Mouse (Mus musculus) layer of hippocampus, adult 8-10 months (tissue): ENCODE data around the gene Hapln4. TPM values are rescaled to one million over a fixed set of nuclear protein-coding genes. Genes with fewer than 3 reads are reported as not detected.

Experiments used
- DNase-seq, 2 experiments: peaks; one replicate each; pipeline ENCODE4 v3.0.0; 2022; ENCODE audit warnings: low spot score in 2 of 2
- total RNA-seq, 4 experiments: library from RNA; stranded (reverse); gene quantifications; 2 replicates each; pipeline ENCODE4 v1.2.4; 2022

Gene Hapln4
- total RNA-seq, 4 experiments from 2014 or later = 96.7 to 109 (median 100) TPM

DNA sequence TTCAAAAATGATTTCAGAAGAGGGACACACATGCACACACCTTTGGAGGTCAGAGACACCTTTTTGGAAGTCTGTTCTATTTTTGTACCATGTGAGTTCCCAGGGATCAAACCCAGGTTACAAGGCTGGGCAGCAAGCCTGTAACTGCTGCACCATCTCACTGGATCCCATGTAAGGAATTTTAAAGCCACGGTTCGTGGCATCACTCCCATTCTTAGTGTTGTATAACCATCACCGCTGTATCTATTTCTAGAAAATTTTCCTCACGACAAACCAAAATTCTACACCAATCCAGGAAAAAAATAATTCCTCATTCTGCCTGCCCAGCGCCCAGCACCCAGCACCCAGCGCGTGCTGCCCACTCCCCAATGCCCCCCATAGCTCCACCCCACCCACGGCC, 16.0 kb downstream of the Hapln4 start:
- DNase-seq = no peak

GRCm38 (mm10) chr8:70100241-70100640, 17.0 kb downstream of the Hapln4 start:
- DNase-seq = no peak

GRCm38 (mm10) chr8:70104506-70104905, 21.2 kb downstream of the Hapln4 start:
- DNase-seq = no peak

DNA sequence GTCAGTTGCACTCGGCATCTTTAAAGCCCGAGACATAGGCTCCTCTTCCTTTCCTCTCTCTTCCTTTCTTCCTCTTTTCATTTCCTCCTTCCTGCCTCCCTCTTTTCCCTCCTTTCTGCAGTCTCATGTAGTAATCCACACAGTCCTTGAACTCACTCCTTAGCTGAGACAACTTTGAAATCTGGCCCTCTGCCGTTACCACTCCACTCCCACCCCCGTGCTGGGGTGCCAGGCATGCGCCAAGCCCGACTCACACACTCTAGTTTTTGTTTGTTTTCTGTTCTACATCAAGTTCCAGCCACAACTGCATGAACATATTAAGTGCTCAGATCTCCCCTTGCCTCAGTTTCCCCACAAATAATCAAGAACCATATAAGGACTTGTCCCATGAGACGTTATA, 21.7 kb downstream of the Hapln4 start:
- DNase-seq = no peak

GRCm38 (mm10) chr8:70110451-70110850, 27.2 kb downstream of the Hapln4 start:
- DNase-seq = no peak

DNA sequence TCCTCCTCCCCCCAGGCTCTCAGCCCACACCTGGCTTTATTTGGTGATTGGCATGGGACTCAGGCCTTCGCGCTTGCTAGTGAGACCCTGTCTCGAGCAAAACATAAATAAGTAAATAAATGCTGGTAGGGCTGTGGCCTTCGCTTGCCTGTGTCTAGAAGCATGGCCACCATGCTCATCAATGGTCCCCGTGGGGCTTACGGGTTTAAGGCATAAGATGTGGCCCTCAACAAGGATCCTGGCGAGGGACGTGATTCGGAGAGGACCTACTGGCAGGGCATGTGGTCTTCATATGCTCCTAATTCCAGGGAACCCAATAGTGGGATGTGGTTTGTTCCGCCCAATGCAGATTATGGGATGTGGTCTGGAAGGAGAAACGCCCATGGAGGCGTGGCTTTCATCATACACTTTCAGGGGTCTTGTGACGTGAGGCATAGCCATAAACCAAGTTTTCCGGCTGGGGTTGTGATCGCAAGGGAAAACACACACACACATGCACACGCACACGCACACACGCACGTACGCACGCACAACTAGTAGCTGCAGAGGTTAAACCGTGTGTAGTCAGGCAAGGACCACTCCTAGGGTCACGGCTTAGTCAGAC, 28.0 kb downstream of the Hapln4 start:
- no peak for DNase-seq

DNA sequence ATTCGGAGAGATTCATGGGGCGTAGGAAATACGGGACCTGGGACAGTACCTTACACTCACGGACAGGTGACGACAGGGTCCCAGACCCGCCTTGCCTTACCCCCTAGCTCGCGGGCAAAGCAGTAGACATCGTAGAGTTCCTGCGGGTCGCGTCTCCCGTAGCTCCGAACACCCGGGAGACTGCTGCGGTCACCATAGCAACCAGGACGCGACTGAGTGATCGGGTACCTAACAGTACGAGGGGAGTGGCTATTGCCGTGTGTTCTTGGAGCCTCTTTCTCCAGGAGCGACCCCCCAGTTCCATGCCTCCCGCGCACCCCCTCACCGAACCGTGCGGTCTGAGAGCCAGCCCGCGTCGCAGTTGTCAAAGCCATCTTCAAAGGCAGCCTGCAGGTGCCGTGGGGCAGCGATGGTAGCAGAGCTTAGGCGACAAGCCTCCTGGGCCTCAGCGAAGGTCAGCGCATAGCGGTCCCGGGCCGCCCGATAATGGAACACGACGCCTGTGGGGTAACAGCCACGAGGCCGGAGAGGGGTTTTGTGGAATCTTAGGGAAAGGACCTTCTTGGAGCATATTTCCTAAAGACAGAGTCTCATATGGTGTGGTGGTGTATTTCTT, 29.3 kb downstream of the Hapln4 start:
- DNase-seq = no peak

DNA sequence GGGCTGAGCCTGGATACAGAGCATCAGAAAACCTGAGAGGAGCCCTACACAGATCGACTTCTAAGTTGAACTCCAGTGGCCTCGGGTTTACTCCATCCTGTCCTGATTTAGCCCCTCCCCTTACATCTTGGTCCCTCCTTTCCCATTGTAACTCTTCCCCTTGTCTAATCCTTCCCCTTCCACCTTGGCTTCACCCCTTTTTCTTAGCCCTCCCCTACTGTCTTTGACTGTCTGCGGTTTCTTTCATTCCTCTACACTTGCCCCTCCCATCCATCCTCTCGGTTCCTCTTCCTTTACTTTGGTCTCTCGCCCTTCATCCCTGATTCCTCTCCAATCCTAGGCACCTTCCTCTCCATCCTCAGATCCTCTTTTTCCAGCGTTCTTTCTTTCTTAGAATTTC, 31.2 kb downstream of the Hapln4 start:
- DNase-seq = no peak

GRCm38 (mm10) chr8:70114892-70115291, 31.6 kb downstream of the Hapln4 start:
- no peak for DNase-seq

GRCm38 (mm10) chr8:70117611-70118010, 34.4 kb downstream of the Hapln4 start:
- DNase-seq = no peak

- DNase-seq = peak; percentile 59 to 64
Measured at GRCm38 (mm10) chr8:70118726-70119700, 35.8 kb downstream of the Hapln4 start.

DNA sequence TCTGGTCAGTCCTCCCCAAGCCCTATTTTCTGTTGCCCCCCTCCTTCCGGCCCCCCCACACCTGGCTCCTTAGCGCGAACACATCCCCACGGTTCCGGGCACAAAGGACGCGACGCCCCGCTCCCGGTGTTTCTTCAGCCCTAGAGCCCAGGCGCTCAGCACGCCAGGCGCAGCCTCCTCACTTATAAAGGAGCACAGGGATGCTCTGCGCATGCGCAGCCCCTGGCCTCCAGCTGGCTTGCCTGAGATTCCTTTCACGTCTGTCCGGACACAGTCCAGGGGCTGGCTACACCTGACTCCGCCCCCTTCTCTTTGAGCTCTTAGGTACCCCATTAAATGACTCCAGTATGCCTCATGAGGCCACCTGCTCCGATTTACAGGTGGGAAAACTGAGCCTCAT, 37.4 kb downstream of the Hapln4 start, which contains the start of gene Ncan:
Gene Ncan, minus strand, starts transcription at position 207 of the 400 bp plus-strand sequence.
- peak; percentile 88 to 92 for DNase-seq

- no peak for DNase-seq
Measured at GRCm38 (mm10) chr8:70122863-70123262, 39.6 kb downstream of the Hapln4 start.

GRCm38 (mm10) chr8:70124992-70125391, 41.7 kb downstream of the Hapln4 start:
- DNase-seq = no peak

- peak; percentile 70 to 75 for DNase-seq
Measured at GRCm38 (mm10) chr8:70128435-70128834, 45.2 kb downstream of the Hapln4 start.

DNA sequence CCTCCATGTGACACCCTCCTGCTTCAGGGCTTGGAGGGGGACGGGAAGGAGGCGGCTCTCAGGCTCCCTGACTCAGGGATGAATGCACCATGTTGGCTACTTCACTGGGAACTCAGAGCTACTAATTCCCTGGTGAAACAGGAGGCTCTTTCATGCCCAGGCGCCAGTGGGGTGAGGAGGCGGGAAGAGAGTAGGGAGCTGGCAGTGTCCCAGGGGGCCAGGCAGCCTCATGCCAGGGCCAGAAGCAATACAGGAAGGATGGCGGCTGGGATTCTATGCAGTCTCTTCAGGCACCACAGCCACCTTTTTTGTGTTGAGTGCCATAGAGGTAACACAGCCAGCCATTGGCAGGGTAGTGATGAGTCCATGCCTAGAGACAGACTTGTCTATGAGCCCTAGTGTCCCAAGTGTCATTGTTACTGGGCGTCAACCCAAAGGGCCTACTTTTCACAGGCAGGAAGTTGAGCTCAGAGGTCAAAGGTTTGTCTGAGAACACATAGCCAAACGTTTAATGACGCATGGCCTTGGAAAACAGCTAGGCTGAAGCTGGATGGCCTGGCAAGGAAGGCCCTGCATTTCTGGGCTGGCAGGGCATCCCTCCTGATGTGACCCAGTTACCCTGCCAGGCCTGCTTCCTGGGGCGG, 46.2 kb downstream of the Hapln4 start:
- peak; percentile 86 to 89 for DNase-seq

DNA sequence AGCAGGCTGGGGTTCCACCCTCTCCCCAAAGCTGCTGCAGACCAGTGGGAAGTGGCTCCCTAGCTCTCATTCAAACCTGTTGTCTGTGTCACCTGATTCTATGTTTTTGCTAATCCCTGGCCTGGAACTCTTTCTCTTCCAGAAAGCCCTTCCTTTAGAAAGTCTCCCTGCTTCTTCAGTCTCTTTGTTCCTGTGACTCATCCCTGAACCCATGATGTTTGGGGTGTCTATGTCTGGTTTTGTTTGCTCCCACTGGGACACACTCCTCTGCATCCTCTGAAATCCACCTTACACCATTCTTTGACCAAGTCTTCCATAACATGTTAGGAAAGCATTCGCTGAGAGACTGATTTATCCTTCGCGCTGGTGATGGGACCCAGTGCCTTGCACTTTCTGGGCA, 46.8 kb downstream of the Hapln4 start:
- DNase-seq = no peak

- DNase-seq = peak; percentile 65 to 71
Measured at GRCm38 (mm10) chr8:70131166-70131883, 48.1 kb downstream of the Hapln4 start, which contains the start of gene Nr2c2ap. Nr2c2ap (plus strand) TSS chr8:70131333.

GRCm38 (mm10) chr8:70134086-70134485, 50.8 kb downstream of the Hapln4 start:
- no peak for DNase-seq

GRCm38 (mm10) chr8:70134931-70135330, 51.7 kb downstream of the Hapln4 start:
- no peak for DNase-seq

DNA sequence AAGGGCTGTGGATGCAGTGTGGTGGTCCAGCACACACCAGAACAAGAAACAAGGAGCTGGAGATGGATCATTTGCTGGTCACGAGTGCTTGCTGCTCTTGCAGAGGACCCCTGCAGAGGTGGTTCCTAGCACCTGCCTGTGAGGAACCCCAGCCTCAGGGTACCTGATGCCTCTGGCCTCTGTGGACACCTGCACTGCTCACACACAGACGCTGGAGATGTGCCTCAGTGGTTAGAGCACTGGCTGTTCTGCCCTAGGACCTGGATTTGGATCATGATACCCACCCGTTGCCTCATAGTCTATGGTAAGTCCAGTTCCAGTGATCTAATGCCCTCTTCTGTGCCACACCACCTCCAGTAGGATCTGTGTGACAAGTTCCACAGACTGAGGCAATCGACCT, 53.3 kb downstream of the Hapln4 start:
- DNase-seq = no peak
